Mouse (Mus musculus) stomach, postnatal 0 days (tissue): ENCODE measurements around the gene Cmip.

Experiments
- CTCF ChIP-seq: IDR thresholded peaks from 2 replicates; pipeline ENCODE4 v1.5.1; 2016; ENCODE audit warnings: antibody characterized with exemption, low read depth, mild to moderate bottlenecking, moderate library complexity
- EP300 ChIP-seq: optimal IDR thresholded peaks from 2 replicates; pipeline ENCODE3; 2016; ENCODE audit warnings: antibody characterized with exemption

GRCm38 (mm10) chr8:117260930-117261475 lies 4.1 kb downstream of the Cmip start:
- TF ChIP-seq CTCF = no peak
- no peak for TF ChIP-seq EP300
